Mouse (Mus musculus) thymus, postnatal 36 days (tissue): ENCODE data around the gene Mon2.

ENCODE experiments used
- DNase-seq, 2 experiments: peaks; one replicate each; pipeline ENCODE4 v3.0.0; 2022; ENCODE audit warnings: mixed read lengths in 2 of 2

The Mon2 gene

GRCm38 (mm10) chr10:122960738-122961137 is 115.6 kb downstream of the Mon2 start:
- DNase-seq = no peak

- DNase-seq = no peak
These were observed 116.1 kb downstream of the Mon2 start for GRCm38 (mm10) chr10:122960216-122960615.

- no peak for DNase-seq
These were observed 117.6 kb downstream of the Mon2 start for GRCm38 (mm10) chr10:122958699-122959098.

GRCm38 (mm10) chr10:122957918-122958317 is 118.4 kb downstream of the Mon2 start:
- no peak for DNase-seq

DNA sequence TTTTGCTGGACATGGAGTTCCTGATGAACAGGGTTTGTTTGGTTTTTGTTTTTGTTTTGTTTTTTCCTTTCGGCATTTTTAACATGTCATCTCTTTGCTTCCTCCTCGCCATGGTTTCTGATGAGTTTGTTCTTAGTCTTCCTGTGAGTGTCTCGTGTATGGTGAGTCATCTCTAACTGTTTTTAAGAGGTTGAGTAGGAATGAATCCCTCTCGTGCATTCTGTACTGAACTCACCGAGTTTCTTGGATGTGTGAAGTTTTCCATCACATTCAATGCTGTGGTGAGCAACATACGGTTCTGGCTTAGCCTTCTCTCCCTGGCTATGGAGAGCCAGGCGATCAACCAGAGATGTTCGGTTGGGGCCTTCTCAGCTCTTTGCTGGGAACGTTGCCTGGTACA is 122.7 kb downstream of the Mon2 start:
- DNase-seq = no peak

- DNase-seq = no peak
These were observed 125.3 kb downstream of the Mon2 start for GRCm38 (mm10) chr10:122950966-122951365.

- no peak for DNase-seq
These were observed 131.4 kb downstream of the Mon2 start for GRCm38 (mm10) chr10:122944888-122945287.

- no peak for DNase-seq
These were observed 132.5 kb downstream of the Mon2 start for GRCm38 (mm10) chr10:122943824-122944223.

GRCm38 (mm10) chr10:122942771-122943170 is 133.5 kb downstream of the Mon2 start:
- no peak for DNase-seq
